22 mouse cellular contexts compared by ENCODE assay signal in genomic region chr10:84527070-84527469, GRCm38 (mm10).
"Had no signal": no experiment of that assay in that cellular context is flagged by ENCODE, and none has a peak within 500 bp of the region (broad histone marks: within the 10 kb centered on the region; RNA-seq: fewer than 3 reads in every experiment).

No protein-coding gene starts in this region.

- ATAC-seq: intestine, postnatal 0 days; liver, embryonic 12.5 days had no signal

- DNase-seq: kidney, adult 2 months; kidney, postnatal 36 days; left cerebral cortex, postnatal 4 days; lung, adult 2 months; lung, postnatal 14 days; lung, postnatal 4 days; right cerebral cortex, adult 18-20 months; right cerebral cortex, postnatal 25 days; spleen, adult 18-20 months; thymus, postnatal 25 days had no signal

- H3K27ac ChIP-seq: kidney, postnatal 0 days; limb, embryonic 12.5 days; limb, embryonic 15.5 days; liver, embryonic 12.5 days; liver, embryonic 15.5 days; midbrain, embryonic 10.5 days; midbrain, embryonic 15.5 days; neural tube, embryonic 12.5 days; neural tube, embryonic 15.5 days; stomach, embryonic 15.5 days had no signal

- H3K4me3 ChIP-seq: limb, embryonic 12.5 days; limb, embryonic 15.5 days; liver, embryonic 12.5 days; liver, embryonic 15.5 days; megakaryocyte, embryonic 14.5 days; midbrain, embryonic 10.5 days; midbrain, embryonic 15.5 days; neural tube, embryonic 12.5 days; neural tube, embryonic 15.5 days; stomach, embryonic 15.5 days had no signal
